Mouse (Mus musculus): Measurements from ENCODE around the gene Degs1. TPM values are rescaled to one million over a fixed set of nuclear protein-coding genes. Genes with fewer than 3 reads are reported as not detected.

Degs1 gene
- total RNA-seq, 2 experiments from 2014 or later, result 44.9 to 51.8 TPM

DNA sequence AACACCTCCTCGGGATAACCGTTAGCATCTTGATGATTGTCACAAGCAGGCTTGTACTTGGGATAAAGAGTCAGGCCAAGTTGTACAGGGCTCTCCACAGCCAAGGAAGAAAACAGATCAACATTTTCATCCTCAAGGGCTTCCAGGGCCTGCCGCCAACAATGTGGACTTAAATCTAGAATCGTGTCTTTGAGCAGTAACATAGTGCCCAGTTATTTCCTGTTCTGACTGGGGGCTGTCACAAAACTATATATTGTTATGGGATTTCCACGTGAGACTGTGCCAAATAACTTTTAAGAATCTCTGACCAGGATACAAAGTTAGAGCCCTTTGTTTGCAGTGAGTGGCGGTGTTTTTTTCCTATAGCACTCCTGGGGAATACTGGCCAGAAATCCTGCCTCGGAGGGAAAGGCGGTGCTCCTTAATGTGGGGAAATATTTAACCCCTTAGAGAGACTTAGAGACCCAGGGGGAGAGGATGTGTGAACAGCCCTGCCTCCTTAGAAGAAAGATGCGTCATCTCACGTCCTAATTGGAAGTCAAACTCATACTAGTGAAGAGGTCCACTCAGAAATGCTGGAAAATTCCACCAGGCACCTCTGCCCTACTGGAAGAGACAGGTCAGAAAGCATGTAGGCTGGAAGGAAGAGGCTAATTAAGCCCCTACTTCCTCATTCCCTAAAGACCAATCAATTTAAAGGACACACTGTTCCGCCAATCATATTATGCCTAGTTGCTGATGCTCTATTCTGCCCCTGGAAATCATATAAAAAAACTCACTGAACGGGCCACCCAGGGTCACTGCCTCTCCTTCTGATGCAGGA lies 55.3 kb downstream of the Degs1 start:
- DNase-seq, result no peak
- intact Hi-C loops (cut with DNase I), result no loop called here

DNA sequence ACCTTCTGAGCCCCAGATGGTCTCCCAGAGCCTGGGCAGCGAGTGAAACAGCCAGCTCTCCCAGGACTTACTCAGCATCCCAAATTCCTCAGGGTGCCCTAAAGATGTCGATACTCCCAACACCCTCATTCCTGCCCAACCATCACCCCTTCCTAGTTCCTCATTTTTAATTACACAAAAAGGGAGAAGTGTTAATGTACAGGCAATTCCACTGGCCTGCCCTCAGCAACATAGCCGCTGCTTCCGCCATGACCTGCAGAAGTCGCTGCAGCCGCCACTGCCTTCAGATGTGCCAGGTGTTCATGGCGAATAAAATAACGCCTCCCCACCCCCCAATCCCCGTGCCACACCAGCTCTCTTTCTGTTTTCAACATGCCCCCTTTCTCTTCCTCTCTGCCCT lies 56.3 kb downstream of the Degs1 start:
- no peak for DNase-seq
- intact Hi-C loops (cut with DNase I), result no loop called here

Other genes starting within 250 kb of the Degs1 start
- gene Srp9, start 158.1 kb downstream of the Degs1 start, total RNA-seq (2021), result 10 to 100 TPM; 46.2 to 46.6 TPM
- not detected for gene Vmn1r1, start 118.3 kb downstream of the Degs1 start, total RNA-seq (2021)
- gene Fbxo28, start 58.8 kb upstream of the Degs1 start, total RNA-seq (2021), result 10 to 100 TPM; 47.6 to 49.8 TPM
- gene Trp53bp2, start 126.4 kb upstream of the Degs1 start, total RNA-seq (2021), result 10 to 100 TPM; 23.2 to 27.3 TPM
- gene Capn2, start 234.8 kb upstream of the Degs1 start, total RNA-seq (2021), result 10 to 100 TPM; 77.0 to 82.5 TPM